Mouse (Mus musculus): ENCODE results near the gene Hpca. TPM values are rescaled to one million over a fixed set of nuclear protein-coding genes. Genes with fewer than 3 reads are reported as not detected.
A peak's percentile ranks its signal among the peaks of the same experiment; 100 is the strongest.

The Hpca gene
- polyA plus RNA-seq, 2 experiments, result 0.94 to 2.1 TPM

- H3K4me1 ChIP-seq (ENCODE audit: control insufficient read depth, insufficient read depth, low read length), result peaks cover 16% of the 10 kb centered on the region
- H3K4me3 ChIP-seq (replicated peaks; ENCODE audit: low read length), result no peak overlapping the region
- no peak for DNase-seq (ENCODE audit: low spot score)
- no peak overlapping the region for H3K4me2 ChIP-seq (replicated peaks; ENCODE audit: low read depth, low read length, severe bottlenecking)
- WGBS, result 7% methylated on average over 13 of the region's 13 CpGs
- no peak for TF ChIP-seq POLR2A (IDR thresholded peaks at IDR 0.05; ENCODE audit: borderline replicate concordance, extremely low read depth, insufficient read depth, insufficient read length)
- H3K36me3 ChIP-seq (ENCODE audit: control insufficient read depth, insufficient read depth, low read length), result no peaks in the 10 kb centered on the region
- no peaks in the 10 kb centered on the region for H3K9me3 ChIP-seq (ENCODE audit: control insufficient read depth, low read length)
- ATAC-seq (ENCODE audit: low FRiP score, low read depth), result no peak
- H3K9ac ChIP-seq (ENCODE audit: low read depth, low read length, severe bottlenecking), result peak overlapping the region; percentile 16; the same call in 1 of the 2 replicates
- H3K27ac ChIP-seq (replicated peaks; ENCODE audit: low read depth, low read length), result no peak overlapping the region
- peaks cover 48% of the 10 kb centered on the region for H3K27me3 ChIP-seq (ENCODE audit: control insufficient read depth, insufficient read depth, low read length)
Measured at GRCm38 (mm10) chr4:129124652-129125146, 2.9 kb upstream of the Hpca start.

GRCm38 (mm10) chr4:129122719-129123118, 883 bp upstream of the Hpca start:
- Histone ChIP-seq H3K4me1 (ENCODE audit: control insufficient read depth, insufficient read depth, low read length) (peaks cover 16% of the 10 kb centered on the region), H3K9ac (ENCODE audit: low read depth, low read length, severe bottlenecking) (no peak overlapping the region), H3K36me3 (ENCODE audit: control insufficient read depth, insufficient read depth, low read length) (no peaks in the 10 kb centered on the region), H3K27ac (replicated peaks; ENCODE audit: low read depth, low read length) (no peak overlapping the region), H3K9me3 (ENCODE audit: control insufficient read depth, low read length) (no peaks in the 10 kb centered on the region), H3K4me3 (replicated peaks; ENCODE audit: low read length) (no peak overlapping the region), H3K4me2 (replicated peaks; ENCODE audit: low read depth, low read length, severe bottlenecking) (no peak overlapping the region), H3K27me3 (ENCODE audit: control insufficient read depth, insufficient read depth, low read length) (peaks cover 48% of the 10 kb centered on the region)
- TF ChIP-seq POLR2A (IDR thresholded peaks at IDR 0.05; ENCODE audit: borderline replicate concordance, extremely low read depth, insufficient read depth, insufficient read length), result no peak
- ATAC-seq (ENCODE audit: low FRiP score, low read depth) (no peak), DNase-seq (ENCODE audit: low spot score) (no peak)
- 32% methylated on average over 6 of the region's 8 CpGs for WGBS

GRCm38 (mm10) chr4:129122107-129122506, 271 bp upstream of the Hpca start:
- H3K9me3 ChIP-seq (ENCODE audit: control insufficient read depth, low read length), result no peaks in the 10 kb centered on the region
- H3K4me3 ChIP-seq (replicated peaks; ENCODE audit: low read length), result no peak overlapping the region

GRCm38 (mm10) chr4:129120520-129121445, 1.1 kb downstream of the Hpca start:
- Histone ChIP-seq H3K27me3 (ENCODE audit: control insufficient read depth, insufficient read depth, low read length) (peaks cover 44% of the 10 kb centered on the region), H3K4me3 (replicated peaks; ENCODE audit: low read length) (peak overlapping the region; percentile 43), H3K27ac (replicated peaks; ENCODE audit: low read depth, low read length) (no peak overlapping the region), H3K9ac (ENCODE audit: low read depth, low read length, severe bottlenecking) (peak overlapping the region; percentile 40), H3K36me3 (ENCODE audit: control insufficient read depth, insufficient read depth, low read length) (no peaks in the 10 kb centered on the region), H3K9me3 (ENCODE audit: control insufficient read depth, low read length) (no peaks in the 10 kb centered on the region), H3K4me2 (replicated peaks; ENCODE audit: low read depth, low read length, severe bottlenecking) (peak overlapping the region; percentile 88), H3K4me1 (ENCODE audit: control insufficient read depth, insufficient read depth, low read length) (peaks cover 16% of the 10 kb centered on the region)
- DNase-seq (ENCODE audit: low spot score), result peak; percentile 59
- ATAC-seq (ENCODE audit: low FRiP score, low read depth), result peak; percentile 41
- WGBS, result 2% methylated on average over 32 of the region's 59 CpGs
- no peak for TF ChIP-seq POLR2A (IDR thresholded peaks at IDR 0.05; ENCODE audit: borderline replicate concordance, extremely low read depth, insufficient read depth, insufficient read length)

More at GRCm38 (mm10) chr4:129122107-129122506, 271 bp upstream of the Hpca start:
- H3K27ac ChIP-seq (replicated peaks; ENCODE audit: low read depth, low read length), result no peak overlapping the region
- peaks cover 16% of the 10 kb centered on the region for H3K4me1 ChIP-seq (ENCODE audit: control insufficient read depth, insufficient read depth, low read length)
- peaks cover 48% of the 10 kb centered on the region for H3K27me3 ChIP-seq (ENCODE audit: control insufficient read depth, insufficient read depth, low read length)
- H3K36me3 ChIP-seq (ENCODE audit: control insufficient read depth, insufficient read depth, low read length), result no peaks in the 10 kb centered on the region
- DNase-seq (ENCODE audit: low spot score) (no peak), ATAC-seq (ENCODE audit: low FRiP score, low read depth) (no peak)
- no peak overlapping the region for H3K4me2 ChIP-seq (replicated peaks; ENCODE audit: low read depth, low read length, severe bottlenecking)
- H3K9ac ChIP-seq (ENCODE audit: low read depth, low read length, severe bottlenecking), result no peak overlapping the region
- TF ChIP-seq POLR2A (IDR thresholded peaks at IDR 0.05; ENCODE audit: borderline replicate concordance, extremely low read depth, insufficient read depth, insufficient read length), result no peak
- 38% methylated on average over 9 of the region's 9 CpGs for WGBS

- Histone ChIP-seq H3K9me3 (ENCODE audit: control insufficient read depth, low read length) (no peaks in the 10 kb centered on the region), H3K4me1 (ENCODE audit: control insufficient read depth, insufficient read depth, low read length) (peaks cover 11% of the 10 kb centered on the region), H3K27ac (replicated peaks; ENCODE audit: low read depth, low read length) (no peak overlapping the region), H3K9ac (ENCODE audit: low read depth, low read length, severe bottlenecking) (no peak overlapping the region), H3K27me3 (ENCODE audit: control insufficient read depth, insufficient read depth, low read length) (peaks cover 39% of the 10 kb centered on the region), H3K4me2 (replicated peaks; ENCODE audit: low read depth, low read length, severe bottlenecking) (no peak overlapping the region), H3K36me3 (ENCODE audit: control insufficient read depth, insufficient read depth, low read length) (no peaks in the 10 kb centered on the region), H3K4me3 (replicated peaks; ENCODE audit: low read length) (no peak overlapping the region)
- TF ChIP-seq POLR2A (IDR thresholded peaks at IDR 0.05; ENCODE audit: borderline replicate concordance, extremely low read depth, insufficient read depth, insufficient read length), result no peak
- DNase-seq (ENCODE audit: low spot score) (no peak), ATAC-seq (ENCODE audit: low FRiP score, low read depth) (no peak)
- WGBS, result 70% methylated on average over 10 of the region's 10 CpGs
Measured at GRCm38 (mm10) chr4:129119708-129120107, 2.1 kb downstream of the Hpca start.
